Mouse (Mus musculus): ENCODE results near the gene Raph1.

- TF ChIP-seq POLR2A (IDR thresholded peaks at IDR 0.05; ENCODE audit: low read depth, low read length) = no peak
- no peak for TF ChIP-seq CTCF (IDR thresholded peaks at IDR 0.05; ENCODE audit: extremely low read depth, insufficient read depth, insufficient read length, insufficient replicate concordance)
Observed at GRCm38 (mm10) chr1:60610631-60611030, 43.7 kb upstream of the Raph1 start.
